ENCODE assay signal across 8 mouse cellular contexts in the genomic region with DNA sequence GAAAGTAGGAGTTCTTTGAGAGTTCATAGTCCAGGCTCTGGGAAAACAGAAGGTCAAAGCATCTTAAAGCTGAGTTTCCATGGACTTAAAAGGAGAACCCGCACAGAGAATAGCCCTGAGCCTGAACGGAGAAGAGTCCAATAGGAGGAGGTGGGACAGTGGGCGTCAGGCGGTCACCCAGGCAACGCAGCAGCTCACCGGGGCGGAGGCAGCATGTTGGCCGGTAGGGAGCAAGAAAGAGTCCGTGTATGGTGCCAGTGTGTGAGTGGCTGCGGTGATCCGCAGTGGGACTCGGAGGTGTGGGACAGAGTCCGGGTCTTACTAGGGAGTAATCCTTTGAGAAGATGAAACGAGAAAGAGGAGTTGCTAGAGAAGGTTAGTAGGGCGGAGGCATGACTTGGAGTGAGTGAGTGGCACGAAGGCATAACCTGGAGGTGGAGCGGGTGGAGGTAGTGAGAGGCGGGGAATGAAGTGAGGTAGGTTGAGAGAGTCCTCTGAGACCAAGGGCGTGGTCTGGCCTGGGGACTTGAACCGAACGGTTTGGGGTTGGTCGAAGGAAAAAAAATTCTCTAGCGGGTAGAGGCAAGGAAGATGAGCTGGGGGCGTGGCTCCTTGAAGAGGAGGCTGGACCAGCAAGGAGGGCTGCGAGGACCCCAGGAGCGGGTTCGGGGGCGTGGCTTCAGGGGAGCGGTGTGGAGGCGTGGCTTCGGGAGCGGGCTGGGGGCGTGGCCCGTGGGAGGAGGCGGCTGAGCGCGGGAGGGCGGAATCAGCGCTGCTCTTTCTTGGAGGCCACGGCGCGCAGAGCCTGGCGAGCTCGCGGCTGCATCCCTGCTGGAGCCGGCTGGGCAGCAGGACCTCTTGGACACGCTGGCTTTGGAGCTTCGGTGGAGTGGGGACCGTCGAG. TPM values are rescaled to one million over a fixed set of nuclear protein-coding genes. Genes with fewer than 3 reads are reported as not detected.
DNase-seq lines count a peak whose midpoint lies in the region; ATAC-seq lines count a peak whose summit lies in the region.

A gene (plus strand): TSS at position 41 of the 904 bp plus-strand sequence.

- DNase-seq in T-cell, adult 2 months (ENCODE audit: low spot score), result peak; percentile 72
- DNase-seq in cerebellum, postnatal 25 days, result peak; percentile 82 to 88
- DNase-seq in frontal cortex, postnatal 36 days (ENCODE audit: low spot score in 2 of 2), result peak; percentile 48 to 49
- peak; percentile 85 for DNase-seq in hindbrain, embryonic 14.5 days (ENCODE audit: low spot score)
- DNase-seq in left cerebral cortex, adult 11 months (ENCODE audit: low spot score), result peak; percentile 55
- peak; percentile 88 for DNase-seq in lung, postnatal 36 days
- DNase-seq in retina, postnatal 7 days (ENCODE audit: low read depth, low spot score), result peak; percentile 74
- DNase-seq in urinary bladder, adult 2 months (ENCODE audit: low spot score), result peak; percentile 76

- H3K4me3 ChIP-seq in hindbrain, embryonic 14.5 days (replicated peaks; ENCODE audit: low read length), result peak within 1 kb of the TSS; percentile 59

- peak; percentile 88 for ATAC-seq in hindbrain, embryonic 14.5 days (ENCODE audit: low FRiP score)

- H3K9me3 ChIP-seq in hindbrain, embryonic 14.5 days (ENCODE audit: control insufficient read depth, low read length), result no peaks in the 10 kb centered on the region

- peaks cover 43% of the 10 kb centered on the region for H3K4me1 ChIP-seq in hindbrain, embryonic 14.5 days (replicated peaks; ENCODE audit: control insufficient read depth, insufficient read depth, low read length)

- H3K27me3 ChIP-seq in hindbrain, embryonic 14.5 days (ENCODE audit: control insufficient read depth, insufficient read depth, low read length), result no peaks in the 10 kb centered on the region

- peak within 1 kb of the TSS; percentile 65 for H3K9ac ChIP-seq in hindbrain, embryonic 14.5 days

- 0 out of 2 replicates have a peak within 1 kb of the TSS, but pooled peaks have one; percentile 36 for H3K27ac ChIP-seq in hindbrain, embryonic 14.5 days

- peak within 1 kb of the TSS; percentile 98 for H3K4me2 ChIP-seq in hindbrain, embryonic 14.5 days (replicated peaks)

- under 1% methylated on average over 50 of the region's 50 CpGs for WGBS in hindbrain, embryonic 14.5 days

- no peaks in the 10 kb centered on the region for H3K36me3 ChIP-seq in hindbrain, embryonic 14.5 days (replicated peaks; ENCODE audit: control insufficient read depth, insufficient read depth)

RNA-seq across cellular contexts. Expression of the gene that starts here (rescaled TPM):
- polyA plus RNA-seq in hindbrain, embryonic 14.5 days (2014; fragmentation: Nextera tagmentation; extraction: Ambion mirVana), result 24.4 and 26.2 TPM in 2 replicates
- 26.6 and 39.2 TPM in 2 replicates for polyA plus RNA-seq in urinary bladder, adult 2 months (2012; rRNA removed)

Comparison
In these comparisons a context has a peak if more than half of its experiments do, and no peak if none do; other contexts are left out.
1. Peak in every context shown above with its lines: DNase-seq, ATAC-seq, H3K4me3 ChIP-seq and H3K27ac ChIP-seq.